Mouse (Mus musculus): ENCODE data around the gene Zfp784.

Zfp784 gene

GRCm38 (mm10) chr7:5057804-5058203, 19.6 kb upstream of the Zfp784 start:
- peak; percentile 61 for DNase-seq (ENCODE audit: low read depth, low spot score)

DNA sequence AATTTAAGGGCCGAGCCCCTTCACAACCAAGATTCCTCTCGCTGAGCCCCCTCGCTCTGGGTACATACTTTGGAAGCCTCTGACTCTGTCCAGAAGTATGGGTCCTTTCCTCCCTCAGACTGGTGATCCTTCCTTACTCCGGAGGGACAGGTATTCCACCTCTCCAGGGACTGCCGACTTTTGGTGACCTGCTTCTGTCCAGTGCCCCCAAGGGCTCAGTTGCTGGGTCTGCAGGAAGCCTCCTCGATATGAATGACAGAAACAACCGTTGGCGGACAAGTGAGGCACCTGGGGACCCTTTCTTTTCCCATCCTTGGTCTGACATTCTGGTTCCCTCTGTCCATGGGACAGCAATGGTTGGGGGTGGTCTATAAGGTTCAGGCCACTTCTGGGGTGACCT, 19.1 kb upstream of the Zfp784 start:
- DNase-seq (ENCODE audit: low read depth, low spot score) = no peak

DNA sequence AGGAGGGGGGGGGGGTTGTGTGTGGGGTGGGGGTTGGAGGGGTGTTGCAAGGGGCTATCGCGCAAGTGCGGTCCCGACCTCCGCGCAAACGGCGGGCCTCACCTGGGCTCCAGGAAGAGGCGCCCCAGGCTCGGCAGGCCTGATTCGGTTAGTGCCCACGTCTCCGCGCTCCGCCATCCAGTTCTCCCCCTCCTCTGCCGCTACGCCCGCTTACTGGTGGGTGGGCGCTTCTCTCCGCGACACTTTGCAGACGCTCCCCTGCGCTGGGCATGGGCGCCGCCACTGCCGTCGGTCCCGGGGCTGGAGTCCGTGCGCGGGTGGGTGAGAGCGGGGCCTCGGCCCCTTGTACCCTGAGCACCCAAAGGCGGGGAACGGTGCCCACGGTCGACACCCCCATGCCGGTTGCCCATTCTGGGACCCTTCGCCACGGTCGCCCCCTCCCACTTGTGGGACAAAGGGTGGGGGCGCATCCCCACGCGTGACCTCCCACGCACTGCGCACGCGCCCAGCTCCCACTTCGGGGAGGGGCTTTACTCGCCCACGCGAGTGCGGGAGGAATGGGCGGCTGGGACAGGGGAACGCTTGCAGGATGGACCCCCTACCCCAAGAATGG, 18.5 kb upstream of the Zfp784 start:
- peak; percentile 74 for DNase-seq (ENCODE audit: low read depth, low spot score)

- DNase-seq (ENCODE audit: low read depth, low spot score) = peak; percentile 85
These were observed 15.4 kb upstream of the Zfp784 start for GRCm38 (mm10) chr7:5053456-5054179.

GRCm38 (mm10) chr7:5052931-5053343, 14.7 kb upstream of the Zfp784 start:
- DNase-seq (ENCODE audit: low read depth, low spot score) = peak; percentile 40

GRCm38 (mm10) chr7:5052438-5052837, 14.2 kb upstream of the Zfp784 start:
- DNase-seq (ENCODE audit: low read depth, low spot score) = peak; percentile 52

GRCm38 (mm10) chr7:5051193-5052192, 13.2 kb upstream of the Zfp784 start, which contains the start of gene Zfp580:
Zfp580 (plus strand) TSS chr7:5051538.
- peak; percentile 89 for DNase-seq (ENCODE audit: low read depth, low spot score)

DNA sequence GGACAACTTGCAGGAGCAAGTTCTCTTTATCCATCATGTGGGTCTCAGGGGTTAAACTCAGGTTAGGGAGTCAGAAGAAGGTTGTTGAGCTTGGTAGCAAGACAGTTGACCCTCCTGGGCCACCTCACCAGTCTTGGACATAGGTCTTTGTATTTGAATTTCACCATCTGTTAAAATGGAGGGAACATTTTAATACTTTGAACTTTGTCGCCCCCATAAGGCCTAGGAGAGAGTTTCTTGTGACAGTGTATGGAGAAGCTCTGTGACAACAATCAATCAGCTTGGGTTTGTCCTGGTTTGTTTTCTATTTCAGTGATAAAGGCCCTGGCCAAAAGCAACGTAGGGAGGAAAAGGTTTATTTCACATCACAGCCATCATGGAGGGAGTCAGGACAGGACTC, 9.1 kb upstream of the Zfp784 start:
- peak; percentile 67 for DNase-seq (ENCODE audit: low read depth, low spot score)

DNA sequence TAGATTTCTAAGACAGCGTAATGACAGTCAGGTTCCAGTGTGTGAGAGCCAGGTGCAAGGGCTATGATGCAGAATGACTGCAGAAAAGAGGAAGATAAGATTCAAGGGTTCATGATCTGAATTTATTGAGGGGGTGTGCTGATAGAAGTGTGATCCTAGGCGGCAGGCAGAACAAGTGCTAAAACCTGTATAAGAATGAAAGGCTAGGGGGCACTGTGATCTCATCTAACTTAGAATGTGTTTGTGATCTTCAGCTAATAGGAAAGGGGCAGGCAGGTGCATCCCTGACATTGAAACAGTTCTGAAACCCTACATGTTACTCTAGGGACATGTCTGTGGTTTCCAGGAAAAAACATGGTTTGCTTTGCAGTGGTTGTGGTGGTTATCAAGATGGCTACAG, 7.9 kb upstream of the Zfp784 start:
- no peak for DNase-seq (ENCODE audit: low read depth, low spot score)

- DNase-seq (ENCODE audit: low read depth, low spot score) = no peak
These were observed 6.7 kb upstream of the Zfp784 start for GRCm38 (mm10) chr7:5044981-5045380.

GRCm38 (mm10) chr7:5038940-5039339, 694 bp upstream of the Zfp784 start:
- no peak for DNase-seq (ENCODE audit: low read depth, low spot score)

DNA sequence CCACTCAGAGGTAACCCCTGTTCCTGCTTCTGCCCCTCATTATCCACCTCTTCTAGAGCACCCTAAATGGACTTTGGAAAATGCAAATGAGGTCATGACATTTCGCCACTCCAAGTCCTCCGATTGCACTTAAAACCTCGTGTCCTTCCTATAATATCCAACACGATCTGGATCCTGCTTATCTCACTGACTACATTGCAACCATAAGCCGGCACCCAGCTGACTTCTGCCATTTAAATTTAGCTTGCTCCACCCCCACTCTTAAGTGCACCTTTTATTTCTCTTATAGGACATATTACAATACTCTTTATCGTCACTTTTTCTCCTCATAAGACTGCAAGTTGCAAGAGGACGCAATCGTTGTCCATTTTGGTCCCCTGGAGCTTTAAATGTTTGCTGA, 779 bp downstream of the Zfp784 start:
- DNase-seq (ENCODE audit: low read depth, low spot score) = no peak

DNA sequence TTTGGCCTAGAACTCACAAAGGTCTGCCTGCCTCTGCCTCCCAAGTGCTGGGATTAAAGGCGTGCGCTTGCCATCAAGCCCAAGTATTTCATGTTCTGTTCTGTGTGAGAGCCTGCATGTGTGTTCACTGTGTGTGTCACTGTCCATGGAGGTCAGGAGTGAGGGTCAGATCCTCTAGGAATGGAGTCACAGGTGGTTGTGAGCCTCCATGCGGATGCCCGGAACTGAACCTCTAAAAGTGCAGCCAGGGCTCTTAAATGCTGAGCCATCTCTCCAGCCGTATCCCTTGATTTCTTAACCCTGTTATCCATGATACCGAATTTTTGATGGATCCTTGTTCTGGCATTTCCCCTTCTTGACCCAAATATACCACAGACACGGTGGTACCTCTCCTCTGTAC, 1.2 kb downstream of the Zfp784 start:
- no peak for DNase-seq (ENCODE audit: low read depth, low spot score)

DNA sequence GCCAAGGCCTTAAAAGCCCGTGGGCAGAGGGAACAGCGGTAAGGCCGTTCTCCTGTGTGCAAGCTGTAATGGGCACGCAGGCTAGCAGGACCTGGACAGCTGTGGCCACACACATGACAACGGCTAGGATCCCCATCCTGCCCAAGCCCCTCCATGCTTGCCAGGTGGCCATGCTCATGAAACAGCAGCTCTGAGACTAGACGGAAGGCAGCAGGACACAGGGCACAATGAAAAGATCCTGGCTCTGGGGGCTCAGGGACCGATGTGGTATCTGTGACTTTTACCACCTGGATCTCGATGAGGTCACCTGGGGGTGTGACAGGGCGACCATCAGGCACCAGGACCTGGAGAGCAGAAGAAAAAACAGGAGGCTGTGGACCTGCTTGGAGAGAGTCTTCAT, 2.1 kb downstream of the Zfp784 start:
- no peak for DNase-seq (ENCODE audit: low read depth, low spot score)

DNA sequence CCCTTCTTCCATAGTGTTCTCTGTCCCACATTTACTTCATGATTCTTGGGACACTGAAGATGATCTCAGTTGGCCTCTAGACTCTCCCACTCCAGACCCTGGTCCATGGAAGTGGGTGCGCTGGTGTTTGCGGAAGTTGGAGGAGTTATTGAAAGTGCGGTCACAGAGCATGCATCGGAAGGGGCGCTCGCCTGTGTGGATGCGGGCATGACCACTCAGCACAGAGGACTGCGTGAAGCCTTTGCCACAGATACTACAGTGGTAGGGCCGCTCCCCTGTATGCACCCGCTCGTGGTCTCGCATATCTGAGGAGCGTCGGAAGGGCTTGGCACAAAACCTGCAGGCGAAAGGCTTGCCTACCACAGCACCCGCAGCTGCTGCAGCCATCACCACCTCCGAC, 2.6 kb downstream of the Zfp784 start:
- DNase-seq (ENCODE audit: low read depth, low spot score) = no peak

GRCm38 (mm10) chr7:5033818-5034217, 4.4 kb downstream of the Zfp784 start, which contains the start of gene 4632433K11Rik:
4632433K11Rik (plus strand) TSS chr7:5034118.
- DNase-seq (ENCODE audit: low read depth, low spot score) = no peak

DNA sequence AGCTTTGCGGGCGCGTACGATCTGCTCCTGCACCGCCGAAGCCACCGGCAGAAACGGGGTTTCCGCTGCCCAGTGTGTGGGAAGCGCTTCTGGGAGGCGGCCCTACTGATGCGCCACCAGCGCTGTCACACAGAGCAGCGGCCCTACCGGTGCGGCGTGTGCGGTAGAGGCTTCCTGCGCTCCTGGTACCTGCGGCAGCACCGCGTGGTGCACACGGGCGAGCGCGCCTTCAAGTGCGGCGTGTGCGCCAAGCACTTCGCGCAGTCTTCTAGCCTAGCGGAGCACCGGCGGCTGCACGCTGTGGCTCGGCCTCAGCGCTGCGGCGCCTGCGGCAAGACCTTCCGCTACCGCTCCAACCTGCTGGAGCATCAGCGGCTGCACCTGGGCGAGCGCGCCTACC, 6.8 kb downstream of the Zfp784 start:
- DNase-seq (ENCODE audit: low read depth, low spot score) = no peak

DNA sequence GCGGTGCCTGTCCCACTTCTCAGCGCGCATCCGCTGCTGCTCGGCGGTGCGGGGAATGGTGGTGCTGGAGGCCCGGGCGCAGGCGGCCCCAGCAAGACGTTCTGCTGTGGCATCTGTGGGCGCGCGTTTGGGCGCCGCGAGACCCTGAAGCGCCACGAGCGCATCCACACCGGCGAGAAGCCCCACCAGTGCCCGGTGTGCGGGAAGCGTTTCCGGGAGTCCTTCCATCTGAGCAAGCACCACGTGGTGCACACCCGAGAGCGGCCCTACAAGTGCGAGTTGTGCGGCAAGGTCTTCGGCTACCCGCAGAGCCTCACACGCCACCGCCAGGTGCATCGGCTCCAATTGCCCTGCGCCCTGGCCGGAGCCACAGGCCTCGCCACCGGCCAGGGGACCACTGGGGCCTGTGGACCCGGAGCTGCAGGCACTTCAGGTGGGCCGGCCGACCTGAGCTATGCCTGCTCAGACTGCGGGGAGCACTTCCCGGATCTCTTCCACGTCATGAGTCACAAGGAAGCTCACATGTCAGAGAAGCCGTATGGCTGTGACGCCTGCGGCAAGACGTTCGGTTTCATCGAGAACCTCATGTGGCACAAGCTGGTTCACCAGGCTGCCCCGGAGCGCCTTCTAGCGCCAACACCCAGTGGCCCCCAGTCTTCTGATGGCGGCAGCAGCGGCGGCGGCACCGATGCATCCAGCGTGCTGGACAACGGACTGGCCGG, 7.5 kb downstream of the Zfp784 start:
- DNase-seq (ENCODE audit: low read depth, low spot score) = no peak

GRCm38 (mm10) chr7:5029946-5030345, 8.3 kb downstream of the Zfp784 start:
- no peak for DNase-seq (ENCODE audit: low read depth, low spot score)

DNA sequence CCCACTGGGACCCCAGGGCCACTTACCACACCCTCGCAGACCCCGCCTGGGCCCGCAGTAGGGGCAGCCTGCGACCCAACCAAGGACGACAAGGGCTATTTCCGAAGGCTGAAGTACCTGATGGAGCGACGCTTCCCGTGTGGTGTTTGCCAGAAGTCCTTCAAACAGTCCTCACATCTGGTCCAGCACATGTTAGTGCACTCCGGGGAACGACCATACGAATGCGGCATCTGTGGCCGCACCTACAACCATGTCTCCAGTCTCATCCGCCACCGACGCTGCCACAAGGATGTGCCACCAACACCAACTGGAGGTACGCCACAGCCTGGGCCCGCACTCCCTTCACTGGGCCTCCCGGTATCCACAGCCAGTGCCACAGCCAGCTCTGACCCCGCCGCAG, 8.7 kb downstream of the Zfp784 start:
- no peak for DNase-seq (ENCODE audit: low read depth, low spot score)

DNA sequence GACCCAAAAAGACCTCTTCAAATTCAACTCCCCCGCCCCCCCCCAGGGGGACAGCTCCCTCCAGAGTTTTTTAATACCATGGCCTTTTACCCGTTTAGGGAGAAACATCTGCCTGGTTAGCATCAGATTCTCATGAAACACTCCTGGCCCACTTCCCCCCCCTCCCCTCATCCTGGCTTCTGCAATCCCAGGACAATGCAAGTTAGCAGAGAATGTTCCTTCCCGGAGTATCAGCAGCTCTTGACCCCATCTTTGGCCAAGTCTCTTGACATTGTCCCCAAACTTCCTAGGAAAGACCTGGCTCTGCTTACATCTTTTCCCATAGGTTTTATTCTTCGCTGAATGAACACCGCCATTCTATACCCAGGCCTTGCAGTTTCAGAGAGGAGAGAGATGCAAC, 17.0 kb downstream of the Zfp784 start:
- no peak for DNase-seq (ENCODE audit: low read depth, low spot score)

All from brain, adult 2 months (tissue).